Mouse (Mus musculus): Measurements from ENCODE around the gene Usp9y. TPM values are rescaled to one million over a fixed set of nuclear protein-coding genes. Genes with fewer than 3 reads are reported as not detected.

Gene Usp9y
- polyA plus RNA-seq (2016; fragmentation: Nextera tagmentation; extraction: Ambion mirVana): not detected in 2 replicates

DNA sequence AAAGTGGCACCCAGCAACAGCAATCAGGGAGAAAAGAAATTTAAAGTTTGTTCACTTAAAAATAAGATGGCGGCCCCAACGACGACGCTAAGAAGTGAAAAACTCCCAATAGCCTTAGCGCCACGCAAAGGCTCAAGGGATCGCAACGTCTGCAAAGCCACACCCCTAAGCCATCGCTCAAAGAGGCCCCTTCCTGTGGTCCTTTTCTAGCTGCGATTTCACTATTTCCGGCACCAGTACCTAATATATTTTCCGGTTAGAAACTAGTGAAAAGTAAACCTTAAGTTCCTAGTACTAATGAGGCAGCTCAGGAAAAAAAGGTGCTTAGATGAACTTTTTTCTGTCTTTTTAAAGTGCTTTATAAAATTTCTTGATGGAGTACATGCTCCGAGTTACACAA lies at the start of gene Usp9y:
Gene Usp9y, minus strand, starts transcription at position 101 of the 400 bp plus-strand sequence.
- Histone ChIP-seq H3K4me3 (replicated peaks) (no peak within 1 kb of the TSS), H3K9ac (no peak within 1 kb of the TSS), H3K4me1 (no peaks in the 10 kb centered on the region), H3K27ac (no peak within 1 kb of the TSS), H3K9me3 (no peaks in the 10 kb centered on the region), H3K27me3 (no peaks in the 10 kb centered on the region), H3K4me2 (no peak within 1 kb of the TSS), H3K36me3 (replicated peaks) (no peaks in the 10 kb centered on the region)
- ATAC-seq (ENCODE audit: low FRiP score): no peak
- 92% methylated on average over 13 of the region's 13 CpGs for WGBS

DNA sequence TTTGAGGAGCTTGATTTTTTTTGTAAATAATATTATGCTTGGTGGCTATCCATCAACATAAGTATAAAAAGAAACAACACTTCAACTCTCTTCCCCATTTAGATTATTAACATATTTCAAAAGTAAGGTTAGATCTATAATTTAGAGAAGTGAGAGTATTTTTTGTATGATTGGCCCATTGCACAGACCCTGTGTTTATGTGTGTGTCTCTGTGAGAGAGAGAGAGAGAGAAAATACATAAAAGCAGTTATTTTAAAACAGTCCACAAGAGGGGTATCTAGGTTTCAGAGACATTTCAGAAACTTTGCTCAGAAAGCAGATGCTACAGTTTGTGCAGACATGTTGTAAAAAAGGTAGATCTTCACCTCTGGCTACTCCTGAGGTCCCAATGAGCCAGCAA lies 165.9 kb downstream of the Usp9y start:
- H3K9ac ChIP-seq: no peak overlapping the region
- no peaks in the 10 kb centered on the region for H3K9me3 ChIP-seq
- no peak overlapping the region for H3K27ac ChIP-seq
- H3K4me3 ChIP-seq (replicated peaks): no peak overlapping the region
- ATAC-seq (ENCODE audit: low FRiP score): no peak
- H3K27me3 ChIP-seq: no peaks in the 10 kb centered on the region
- no peaks in the 10 kb centered on the region for H3K36me3 ChIP-seq (replicated peaks)
- no peaks in the 10 kb centered on the region for H3K4me1 ChIP-seq
- no peak overlapping the region for H3K4me2 ChIP-seq

DNA sequence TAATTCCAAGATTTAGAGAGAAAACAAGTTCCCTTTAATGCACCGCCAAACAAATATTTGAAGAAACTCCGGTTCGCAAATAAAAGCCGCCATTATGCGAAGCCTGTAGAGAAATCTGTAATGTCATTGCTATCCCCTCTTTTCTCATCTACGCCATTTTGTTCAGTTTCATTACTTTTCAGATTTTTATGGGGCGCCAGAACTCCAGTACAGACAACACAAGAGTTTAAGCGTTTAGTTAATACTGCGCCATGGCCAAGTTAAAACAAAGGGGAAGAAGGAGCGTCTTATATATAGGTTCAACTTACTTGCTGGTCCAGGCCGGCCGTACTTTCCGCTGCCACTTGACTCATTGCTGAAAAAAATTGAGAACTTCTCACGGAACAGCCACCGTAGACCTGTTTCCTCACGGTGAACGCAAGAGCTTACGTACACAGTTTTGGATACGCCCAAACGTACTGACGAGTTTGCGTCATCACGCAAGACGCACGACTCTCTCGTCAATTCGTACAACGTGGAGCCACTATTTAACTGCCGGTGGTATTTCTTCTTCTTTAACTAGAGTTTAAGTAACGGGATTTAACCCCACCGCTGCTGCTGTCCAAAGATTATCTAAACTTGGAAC lies 173.3 kb downstream of the Usp9y start, which contains the start of gene Ddx3y:
Gene Ddx3y, minus strand, starts transcription at position 459 of the 625 bp plus-strand sequence.
- Histone ChIP-seq H3K4me3 (replicated peaks) (peak within 1 kb of the TSS; percentile 39), H3K27me3 (no peaks in the 10 kb centered on the region), H3K4me2 (peak within 1 kb of the TSS; percentile 40), H3K27ac (no peak within 1 kb of the TSS), H3K9me3 (no peaks in the 10 kb centered on the region), H3K36me3 (replicated peaks) (no peaks in the 10 kb centered on the region), H3K9ac (0 out of 2 replicates have a peak within 1 kb of the TSS, but pooled peaks have one; percentile 25), H3K4me1 (no peaks in the 10 kb centered on the region)
- WGBS: 3% methylated on average over 30 of the region's 31 CpGs
- peak; percentile 95 for ATAC-seq (ENCODE audit: low FRiP score)

GRCm38 (mm10) chrY:1285735-1286134 lies 173.8 kb downstream of the Usp9y start:
- peak; percentile 57; the same call in 1 of the 2 replicates for ATAC-seq (ENCODE audit: low FRiP score)
- H3K36me3 ChIP-seq (replicated peaks): no peaks in the 10 kb centered on the region
- peak overlapping the region; percentile 40 for H3K4me2 ChIP-seq
- H3K9me3 ChIP-seq: no peaks in the 10 kb centered on the region
- no peaks in the 10 kb centered on the region for H3K4me1 ChIP-seq
- no peak overlapping the region for H3K27ac ChIP-seq
- H3K27me3 ChIP-seq: no peaks in the 10 kb centered on the region
- H3K4me3 ChIP-seq (replicated peaks): peak overlapping the region; percentile 39
- 0 out of 2 replicates have a peak overlapping the region, but pooled peaks have one; percentile 25 for H3K9ac ChIP-seq
- 7% methylated on average over 6 of the region's 12 CpGs for WGBS

Other genes starting within 250 kb of the Usp9y start
- 17.4 and 18.2 TPM in 2 replicates for gene Uty, start 214.0 kb downstream of the Usp9y start, polyA plus RNA-seq (2016; fragmentation: Nextera tagmentation; extraction: Ambion mirVana)
- gene Ddx3y, start 173.2 kb downstream of the Usp9y start, polyA plus RNA-seq (2016; fragmentation: Nextera tagmentation; extraction: Ambion mirVana): 23.4 and 24.3 TPM in 2 replicates

Data from forebrain, embryonic 12.5 days (tissue).